Mouse (Mus musculus): ENCODE measurements around the gene Pde1a.
"Not testable (repeated sequence)": the region's sequence is repeated elsewhere in the genome, so short reads cannot be mapped to it uniquely, and the experiment has no call there.

Pde1a gene

GRCm38 (mm10) chr2:79945898-79946675, 183.2 kb downstream of the Pde1a start:
- no peak for DNase-seq

GRCm38 (mm10) chr2:79934660-79935059, 194.6 kb downstream of the Pde1a start:
- no peak for DNase-seq

- no peak for DNase-seq
Measured at GRCm38 (mm10) chr2:79922356-79922755, 206.9 kb downstream of the Pde1a start.

- no peak for DNase-seq
Measured at GRCm38 (mm10) chr2:79921375-79921774, 207.9 kb downstream of the Pde1a start.

DNA sequence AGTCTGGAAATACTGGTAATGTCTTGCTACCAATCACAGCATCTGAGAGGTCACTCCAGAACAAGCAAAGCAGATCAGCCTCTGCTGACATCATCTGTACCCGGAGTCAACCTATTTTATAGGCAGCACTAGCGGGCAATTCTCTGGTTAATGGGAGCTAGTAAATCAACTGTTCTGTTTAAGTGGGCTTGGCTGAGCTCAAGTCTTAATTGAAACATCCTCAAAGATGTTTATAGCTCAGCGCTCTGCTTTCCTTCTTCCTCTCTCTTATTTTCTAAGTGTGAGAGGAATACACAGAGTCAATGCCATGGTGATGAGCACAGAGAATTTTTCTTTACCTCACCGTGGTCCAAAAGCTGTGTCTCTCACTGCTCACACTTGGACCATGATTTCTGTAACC, 208.8 kb downstream of the Pde1a start:
- no peak for DNase-seq

- DNase-seq: no peak
Measured at GRCm38 (mm10) chr2:79901841-79902510, 227.3 kb downstream of the Pde1a start.

DNA sequence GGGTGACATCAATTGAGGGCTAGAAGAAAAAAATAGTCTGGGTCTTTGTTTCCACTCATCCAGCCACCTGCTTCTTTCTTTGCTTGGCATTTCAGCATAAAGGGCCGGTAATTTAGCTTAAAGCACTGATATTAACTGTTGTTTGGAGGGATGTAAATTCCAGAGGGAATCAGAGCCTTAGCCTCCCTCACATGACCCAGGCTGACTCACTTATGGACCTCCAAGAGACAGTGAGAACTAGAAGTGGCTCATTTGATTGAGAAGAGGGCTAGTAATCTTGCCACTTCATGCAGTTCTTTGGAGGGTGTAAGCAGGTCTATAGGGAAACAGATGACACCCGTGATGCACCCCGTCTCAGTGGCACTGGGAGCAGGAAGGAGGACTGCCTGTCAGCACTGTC, 230.7 kb downstream of the Pde1a start:
- no peak for DNase-seq

DNA sequence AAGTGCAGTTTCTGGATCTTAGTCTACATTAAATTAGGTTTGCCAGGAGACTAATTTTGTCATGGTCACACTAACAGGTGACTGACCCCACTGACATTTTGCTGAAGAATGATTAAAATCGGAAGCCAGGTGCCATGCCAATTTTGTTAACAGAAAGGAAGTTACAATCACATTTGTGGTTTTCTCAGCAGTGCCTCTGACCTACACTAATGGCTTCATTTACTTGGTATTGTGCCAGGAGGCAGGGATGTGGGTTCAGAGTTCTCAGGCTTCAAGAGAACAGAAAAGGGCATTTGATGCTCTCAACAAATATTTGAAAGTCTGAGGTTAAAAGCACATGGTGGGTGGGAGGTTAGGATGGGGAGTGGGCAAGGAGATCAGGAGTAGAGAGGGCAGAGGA, 236.4 kb downstream of the Pde1a start:
- DNase-seq: no peak

DNA sequence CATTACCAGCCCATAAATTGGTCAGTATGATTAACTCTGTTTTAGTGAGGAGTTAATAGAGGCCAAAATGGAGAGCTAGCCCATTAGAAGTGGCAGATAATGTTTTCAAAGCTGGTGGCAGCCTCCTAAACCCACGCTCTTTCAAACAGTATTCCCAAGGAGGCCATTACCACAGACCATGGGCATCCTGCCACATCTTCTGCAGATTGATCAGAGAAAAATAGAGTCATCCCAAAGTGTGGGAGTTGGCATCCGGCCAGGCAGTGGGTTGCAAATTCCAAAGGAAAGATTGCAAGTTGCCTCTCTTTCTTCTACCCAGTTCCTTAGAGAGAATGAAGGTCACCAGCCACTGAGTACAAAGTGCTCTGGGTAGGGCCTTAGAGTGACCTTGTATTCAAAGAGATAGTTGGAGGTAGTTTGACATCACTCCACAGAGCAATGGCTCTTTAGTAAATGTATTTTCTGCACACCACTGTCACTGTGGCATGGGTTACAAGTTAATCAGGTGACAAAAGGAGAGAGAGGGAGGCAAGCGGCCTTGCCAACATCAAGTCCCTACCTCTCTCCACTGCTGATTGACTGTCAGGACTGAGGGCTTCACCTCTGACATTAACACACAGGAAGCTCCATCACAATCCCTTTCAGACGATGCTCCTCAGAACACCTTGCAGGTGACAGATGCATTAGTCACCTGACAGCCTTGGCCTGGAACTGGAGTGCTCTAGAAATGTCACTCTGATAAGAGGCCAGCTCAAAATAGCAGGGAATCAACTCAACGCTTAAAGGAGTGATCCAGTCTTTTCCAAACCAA, 237.3 kb downstream of the Pde1a start:
- peak; percentile 27 for DNase-seq

DNA sequence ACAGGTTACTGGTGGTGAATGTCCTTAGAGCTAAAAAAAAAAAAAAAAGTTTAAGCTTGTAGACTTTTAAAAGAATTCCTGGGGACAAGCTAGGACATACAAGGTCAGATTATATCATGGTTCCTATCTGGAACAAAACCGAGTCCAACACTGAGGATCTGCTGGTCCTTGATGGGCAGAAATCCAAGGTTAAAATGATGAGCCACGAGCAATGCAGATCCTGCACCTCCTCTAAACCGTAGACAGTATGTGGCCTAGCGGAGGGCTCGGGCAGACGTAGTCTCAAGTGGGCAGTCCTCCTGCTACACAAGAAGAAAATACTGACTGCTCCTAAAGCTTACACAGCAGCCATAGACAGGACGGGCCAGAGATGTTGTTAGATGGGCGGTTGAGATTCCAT, 238.5 kb downstream of the Pde1a start:
- no peak for DNase-seq

DNA sequence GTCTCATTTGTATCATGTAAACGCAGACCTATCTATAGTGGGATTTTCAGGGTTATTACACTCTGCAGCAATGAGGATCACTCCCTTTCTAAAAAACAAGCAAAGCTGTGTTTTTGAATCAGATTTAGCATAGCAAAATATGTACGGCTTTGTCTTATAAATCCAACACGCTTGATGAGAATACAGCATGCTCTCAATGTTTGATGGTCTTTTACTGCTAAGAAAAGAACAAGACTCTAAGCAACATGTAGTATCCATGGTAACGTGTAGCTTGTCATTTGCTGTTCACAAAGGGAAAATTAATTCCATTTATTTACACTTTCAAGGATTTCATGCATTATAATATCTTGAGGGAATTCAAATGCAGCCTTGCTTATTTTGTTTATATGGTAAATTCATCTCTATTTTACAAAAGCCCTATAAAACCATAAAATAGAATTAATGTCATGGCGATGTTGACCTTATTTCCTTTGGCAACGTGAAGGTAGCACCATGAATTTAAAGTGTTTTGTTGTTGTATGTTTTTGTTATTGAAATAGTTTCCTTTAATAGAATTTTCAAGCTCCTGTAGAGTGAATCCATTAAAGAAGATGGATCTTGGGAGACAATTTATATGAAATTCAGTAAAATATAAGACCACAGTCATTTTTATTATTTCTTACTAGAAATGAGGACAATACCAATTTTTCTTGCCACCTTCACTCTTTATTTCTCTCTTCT, 245.5 kb downstream of the Pde1a start:
- no peak for DNase-seq

GRCm38 (mm10) chr2:79883210-79883609, 246.0 kb downstream of the Pde1a start:
- DNase-seq: no peak

- DNase-seq: no peak
Measured at GRCm38 (mm10) chr2:79865275-79865999, 263.8 kb downstream of the Pde1a start.

DNA sequence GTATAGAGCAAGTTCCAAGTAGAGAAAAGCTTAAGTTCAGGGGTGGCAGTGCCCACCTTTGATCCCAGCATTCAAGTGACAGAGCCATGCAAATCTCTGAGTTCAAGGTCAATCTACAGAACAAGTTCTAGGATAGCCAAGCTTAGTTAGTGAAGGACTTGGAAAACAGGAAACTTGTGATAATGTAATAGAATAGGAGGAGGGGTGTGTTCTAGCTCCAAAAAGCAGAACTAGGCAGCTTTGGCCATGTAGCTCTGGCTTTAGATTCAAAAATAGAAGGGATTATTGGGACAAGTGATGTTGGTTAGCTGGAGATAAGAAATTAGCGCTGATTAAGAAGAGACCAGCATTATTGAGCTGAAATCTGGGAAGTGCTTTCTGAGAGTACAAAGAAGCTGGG, 272.4 kb downstream of the Pde1a start:
- DNase-seq: no peak

DNA sequence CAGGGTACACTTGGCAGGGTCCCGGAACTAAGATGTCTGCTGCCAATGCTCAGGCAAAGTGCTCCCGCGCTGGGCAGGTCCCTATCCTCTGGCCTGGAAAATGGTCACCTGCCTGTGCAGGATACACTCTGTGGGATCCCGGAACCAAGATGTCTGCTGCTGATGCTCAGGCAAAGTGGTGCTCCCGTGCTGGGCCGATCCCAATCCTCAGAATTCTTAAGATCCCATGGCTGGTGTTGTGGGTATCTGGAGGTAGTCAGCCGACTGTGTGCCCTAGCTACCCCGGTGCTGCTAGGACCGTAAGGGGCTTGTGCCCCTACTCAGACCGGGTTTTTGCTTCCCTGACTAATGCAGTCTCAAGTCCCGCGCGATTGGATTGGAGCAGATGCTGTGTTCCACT, 281.9 kb downstream of the Pde1a start:
- not testable (repeated sequence) for DNase-seq

DNA sequence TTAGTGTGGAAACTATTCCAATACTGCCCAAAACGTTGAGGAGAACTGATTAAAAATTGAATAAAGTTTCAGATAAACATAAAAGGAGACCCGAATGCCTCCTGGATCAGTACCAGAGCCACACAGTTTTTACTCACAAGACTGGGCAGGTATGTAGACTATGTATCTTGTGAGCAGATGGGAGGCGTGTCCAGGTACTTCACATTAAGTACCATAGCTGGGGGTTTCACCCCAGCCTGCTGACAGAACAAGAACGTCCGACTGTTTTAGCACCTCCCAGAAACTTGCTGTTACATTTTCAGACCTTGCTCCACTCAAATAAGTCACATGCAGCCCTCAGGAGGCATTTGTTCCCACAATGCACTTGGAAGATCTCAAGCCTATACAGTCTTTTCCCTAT, 289.7 kb downstream of the Pde1a start:
- no peak for DNase-seq

DNA sequence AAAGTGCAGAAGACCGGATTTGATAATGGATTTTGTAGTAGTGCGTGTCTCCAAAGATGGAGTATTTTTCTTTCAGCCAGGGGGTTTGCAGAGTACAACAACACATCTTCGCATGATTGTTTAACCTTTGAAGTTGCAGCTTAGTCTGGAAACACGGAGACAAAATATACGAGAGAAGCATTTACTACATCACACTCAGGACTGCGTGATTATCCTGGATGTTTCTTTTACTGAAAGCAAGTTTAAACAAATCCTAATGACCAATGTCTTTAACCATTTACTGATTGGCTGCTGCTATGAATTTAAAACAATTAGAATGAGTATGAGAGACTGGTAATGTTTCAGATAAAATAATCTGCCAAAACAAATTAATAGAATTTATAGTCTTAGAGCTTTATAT, 290.2 kb downstream of the Pde1a start:
- DNase-seq: no peak

DNA sequence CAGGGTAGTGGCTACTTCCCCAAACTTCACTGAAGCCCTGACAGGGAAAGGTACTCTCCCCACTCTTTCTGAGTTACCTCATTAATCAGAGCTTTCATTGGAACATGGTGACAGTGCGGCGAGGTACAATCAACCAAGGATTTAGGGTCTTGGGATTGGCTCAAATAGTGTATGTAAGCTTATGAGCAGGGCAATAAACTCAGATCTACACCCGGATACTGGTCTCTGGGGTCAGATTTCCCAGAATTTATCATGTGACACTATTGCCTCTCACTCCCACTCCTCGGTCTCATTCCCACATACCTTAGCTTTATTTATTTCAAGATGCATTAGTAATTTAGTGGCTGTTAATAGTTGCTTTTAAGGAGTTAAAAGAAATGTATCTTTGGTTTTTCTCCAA, 303.4 kb downstream of the Pde1a start:
- DNase-seq: no peak

DNA sequence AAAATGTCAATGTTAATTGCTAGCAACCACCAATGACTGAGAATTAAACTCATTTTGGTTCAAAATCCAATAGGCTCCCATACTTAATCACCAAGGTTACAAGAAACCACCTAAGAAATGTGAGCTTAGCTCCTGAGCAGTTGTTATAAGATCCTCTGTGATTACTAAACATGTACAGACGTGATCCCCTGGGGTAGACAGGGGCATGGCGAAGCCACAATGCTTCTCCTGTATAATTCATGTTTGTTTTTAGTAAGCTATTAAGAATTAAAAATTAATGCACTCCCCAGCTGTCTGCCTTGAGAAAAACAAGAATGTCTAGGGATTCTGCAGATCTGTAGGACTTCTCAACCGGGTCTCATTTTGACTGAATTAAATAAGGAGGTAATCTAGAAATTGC, 309.7 kb downstream of the Pde1a start:
- no peak for DNase-seq

GRCm38 (mm10) chr2:79815708-79816484, 313.4 kb downstream of the Pde1a start:
- DNase-seq: no peak

DNA sequence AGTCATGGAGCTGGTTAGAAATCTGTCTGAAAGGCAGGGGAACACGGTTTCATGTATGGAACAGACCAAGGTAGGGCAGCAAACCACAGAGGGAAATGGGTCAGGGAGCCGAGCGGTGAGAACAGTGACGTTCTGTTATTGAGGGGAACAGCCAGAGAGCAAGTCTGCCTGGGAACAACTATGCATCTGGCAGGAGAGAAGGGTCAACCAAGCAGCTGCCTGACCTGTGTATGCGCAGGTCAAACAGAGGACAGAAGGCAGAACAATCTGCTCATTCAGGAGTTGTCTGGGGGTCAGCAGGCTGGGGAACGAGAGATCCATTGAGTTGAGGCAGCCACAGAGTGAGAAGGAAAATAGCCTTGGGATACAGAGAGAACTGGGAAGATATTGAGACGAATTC, 330.6 kb downstream of the Pde1a start:
- DNase-seq: no peak

- no peak for DNase-seq
Measured at GRCm38 (mm10) chr2:79797444-79797843, 331.8 kb downstream of the Pde1a start.

All from right cerebral cortex, postnatal 4 days (tissue).